Mouse (Mus musculus) ES-E14 (cell line): Measurements from ENCODE around the gene Zfp536.

Source experiments
- CHD2 ChIP-seq: IDR thresholded peaks from 2 replicates; pipeline ENCODE4 v1.6.1; 2014; ENCODE audit warnings: mild to moderate bottlenecking, low read depth, low read length, inconsistent platforms
- MAFK ChIP-seq: IDR thresholded peaks from 2 replicates; pipeline ENCODE4 v1.6.1; 2014; ENCODE audit warnings: mild to moderate bottlenecking, low read depth, low read length, inconsistent platforms; ENCODE audit not compliant: insufficient read depth
- ZC3H11A ChIP-seq: IDR thresholded peaks from 2 replicates; pipeline ENCODE4 v1.6.1; 2012; ENCODE audit warnings: low read depth, mild to moderate bottlenecking, inconsistent platforms, low read length, borderline replicate concordance
- ZNF384 ChIP-seq: IDR thresholded peaks from 2 replicates; pipeline ENCODE4 v1.6.1; 2012; ENCODE audit warnings: low read depth, low read length, inconsistent platforms

- TF ChIP-seq ZNF384: no peak
- TF ChIP-seq CHD2: no peak
- TF ChIP-seq MAFK: no peak
- TF ChIP-seq ZC3H11A: no peak
These were observed 335.6 kb downstream of the Zfp536 start for GRCm38 (mm10) chr7:37437887-37438286.
